Mouse (Mus musculus): ENCODE data around the gene Gm26741. TPM values are rescaled to one million over a fixed set of nuclear protein-coding genes. Genes with fewer than 3 reads are reported as not detected.

Gene Gm26741
- total RNA-seq, 1 experiment from 2014 or later, result not detected

GRCm38 (mm10) chr10:52383522-52383921 is 25.0 kb downstream of the Gm26741 start:
- ATAC-seq (replicated peaks in 1 of 2; ENCODE audit: insufficient read depth in 1 of 2, low FRiP score in 2 of 2, low TSS enrichment in 1 of 2, low read depth in 1 of 2, poor library complexity in 2 of 2, severe bottlenecking in 2 of 2), result no peak

- 0 out of 4 replicates have a peak, but pooled peaks of 1 of the 2 experiments have one; percentile 8 for ATAC-seq (replicated peaks in 1 of 2; ENCODE audit: insufficient read depth in 1 of 2, low FRiP score in 2 of 2, low TSS enrichment in 1 of 2, low read depth in 1 of 2, poor library complexity in 2 of 2, severe bottlenecking in 2 of 2)
Measured at GRCm38 (mm10) chr10:52384823-52385610, 26.4 kb downstream of the Gm26741 start.

- ATAC-seq (replicated peaks in 1 of 2; ENCODE audit: insufficient read depth in 1 of 2, low FRiP score in 2 of 2, low TSS enrichment in 1 of 2, low read depth in 1 of 2, poor library complexity in 2 of 2, severe bottlenecking in 2 of 2), result no peak
Measured at GRCm38 (mm10) chr10:52387192-52387591, 28.6 kb downstream of the Gm26741 start.

GRCm38 (mm10) chr10:52388922-52389430 is 30.4 kb downstream of the Gm26741 start, which contains the start of gene Nepn:
Gene Nepn (plus strand): TSS chr10:52388972.
- no peak for ATAC-seq (replicated peaks in 1 of 2; ENCODE audit: insufficient read depth in 1 of 2, low FRiP score in 2 of 2, low TSS enrichment in 1 of 2, low read depth in 1 of 2, poor library complexity in 2 of 2, severe bottlenecking in 2 of 2)

GRCm38 (mm10) chr10:52389438-52389837 is 30.9 kb downstream of the Gm26741 start:
- ATAC-seq (replicated peaks in 1 of 2; ENCODE audit: insufficient read depth in 1 of 2, low FRiP score in 2 of 2, low TSS enrichment in 1 of 2, low read depth in 1 of 2, poor library complexity in 2 of 2, severe bottlenecking in 2 of 2), result no peak

DNA sequence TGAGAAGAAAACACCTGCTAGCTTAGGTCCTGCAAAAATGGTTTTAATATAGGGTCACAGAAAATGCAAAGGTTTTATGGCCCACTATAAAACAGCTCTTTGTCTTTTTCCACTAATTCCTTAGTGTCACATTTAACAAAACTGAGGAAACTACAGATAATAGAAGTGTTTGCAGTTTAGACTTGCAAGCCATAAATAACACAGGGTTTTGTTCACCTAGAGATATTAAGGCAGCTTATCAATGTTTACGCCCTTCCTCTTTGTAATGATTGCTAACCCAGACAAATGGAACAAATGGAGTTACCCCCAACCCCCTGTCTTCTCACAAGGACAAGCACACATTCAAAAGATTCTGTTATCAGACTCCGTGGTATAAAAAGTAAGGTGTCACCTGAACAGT is 32.6 kb downstream of the Gm26741 start:
- no peak for ATAC-seq (replicated peaks in 1 of 2; ENCODE audit: insufficient read depth in 1 of 2, low FRiP score in 2 of 2, low TSS enrichment in 1 of 2, low read depth in 1 of 2, poor library complexity in 2 of 2, severe bottlenecking in 2 of 2)

DNA sequence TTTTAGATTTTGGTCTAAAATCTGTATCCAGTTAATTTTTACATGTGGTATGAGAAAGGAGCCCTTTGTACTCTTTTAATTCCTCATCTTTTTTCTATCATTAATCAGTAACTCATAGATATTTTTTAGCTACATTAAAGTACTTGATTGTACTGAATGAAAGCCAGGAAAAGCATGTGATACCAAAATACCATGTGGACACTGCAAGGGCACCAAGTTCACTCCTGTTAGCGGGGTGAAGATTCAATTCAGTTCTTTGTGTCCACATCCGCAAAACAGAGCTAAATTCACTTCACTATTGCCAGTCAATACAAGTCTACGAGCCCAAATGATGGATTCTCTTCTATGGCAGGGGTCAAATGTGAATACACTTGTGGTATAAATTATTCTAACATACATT is 38.1 kb downstream of the Gm26741 start:
- ATAC-seq (replicated peaks in 1 of 2; ENCODE audit: insufficient read depth in 1 of 2, low FRiP score in 2 of 2, low TSS enrichment in 1 of 2, low read depth in 1 of 2, poor library complexity in 2 of 2, severe bottlenecking in 2 of 2), result no peak

GRCm38 (mm10) chr10:52398715-52399114 is 40.1 kb downstream of the Gm26741 start:
- no peak for ATAC-seq (replicated peaks in 1 of 2; ENCODE audit: insufficient read depth in 1 of 2, low FRiP score in 2 of 2, low TSS enrichment in 1 of 2, low read depth in 1 of 2, poor library complexity in 2 of 2, severe bottlenecking in 2 of 2)

- no peak for ATAC-seq (replicated peaks in 1 of 2; ENCODE audit: insufficient read depth in 1 of 2, low FRiP score in 2 of 2, low TSS enrichment in 1 of 2, low read depth in 1 of 2, poor library complexity in 2 of 2, severe bottlenecking in 2 of 2)
Measured at GRCm38 (mm10) chr10:52399722-52400121, 41.2 kb downstream of the Gm26741 start.

DNA sequence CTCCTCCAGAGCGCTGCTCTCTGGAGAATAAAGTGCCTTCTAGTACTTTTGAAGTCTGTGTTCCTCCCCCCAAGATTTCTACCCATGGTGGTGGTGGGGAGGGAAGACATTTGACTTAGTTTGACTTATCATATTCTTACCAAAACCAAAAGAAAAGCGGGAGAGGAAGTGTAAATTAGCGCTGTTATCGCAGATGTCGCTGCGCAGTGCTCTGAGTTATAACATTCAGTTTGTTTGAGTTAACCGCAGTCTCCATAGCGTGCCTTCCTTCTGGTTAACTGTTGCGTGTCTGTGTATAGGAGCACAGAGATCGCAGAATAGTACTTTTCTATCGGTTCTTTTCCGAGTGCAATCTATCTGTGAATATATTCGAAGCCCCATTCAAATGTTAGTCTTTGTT is 46.6 kb downstream of the Gm26741 start:
- ATAC-seq (replicated peaks in 1 of 2; ENCODE audit: insufficient read depth in 1 of 2, low FRiP score in 2 of 2, low TSS enrichment in 1 of 2, low read depth in 1 of 2, poor library complexity in 2 of 2, severe bottlenecking in 2 of 2), result no peak

DNA sequence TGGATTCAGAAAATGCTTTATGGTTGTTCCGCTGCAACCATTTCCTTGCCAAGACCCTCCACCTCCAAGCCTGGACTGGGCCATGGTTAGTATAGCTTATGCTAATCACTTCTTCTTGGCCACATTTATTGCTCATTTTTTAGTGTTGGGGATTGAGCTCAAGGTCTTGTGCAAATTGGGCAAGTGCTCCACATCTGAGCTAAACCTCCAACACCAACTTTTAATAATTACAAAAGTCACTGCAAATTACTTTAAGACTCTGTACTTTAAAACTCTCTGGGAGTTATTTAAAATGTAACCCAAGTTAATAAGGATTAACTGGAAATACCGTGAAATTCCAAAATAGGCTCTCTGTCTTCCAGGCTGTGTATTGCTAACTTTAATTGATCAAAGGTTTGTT is 49.0 kb downstream of the Gm26741 start:
- ATAC-seq (replicated peaks in 1 of 2; ENCODE audit: insufficient read depth in 1 of 2, low FRiP score in 2 of 2, low TSS enrichment in 1 of 2, low read depth in 1 of 2, poor library complexity in 2 of 2, severe bottlenecking in 2 of 2), result no peak

Other genes starting within 250 kb of the Gm26741 start
- not detected in 2 replicates for gene Ros1, start 163.5 kb upstream of the Gm26741 start, total RNA-seq (2017)
- gene Dcbld1, start 125.1 kb upstream of the Gm26741 start, total RNA-seq (2017), result 0.31 and 0.40 TPM in 2 replicates
- 20.1 and 22.1 TPM in 2 replicates for gene Gopc, start 23.4 kb downstream of the Gm26741 start, total RNA-seq (2017)
- gene Nepn, start 30.2 kb downstream of the Gm26741 start, total RNA-seq (2017), result not detected in 2 replicates
- 25.8 and 29.3 TPM in 2 replicates for gene Nus1, start 58.8 kb downstream of the Gm26741 start, total RNA-seq (2017)